Mouse (Mus musculus): ENCODE measurements around the gene Mier2.

- TF ChIP-seq CTCF (IDR thresholded peaks at IDR 0.05; ENCODE audit: low read depth) (no peak), EP300 (IDR thresholded peaks at IDR 0.05; ENCODE audit: low read depth) (no peak)
Measured at GRCm38 (mm10) chr10:79550366-79550765, 4.6 kb downstream of the Mier2 start.
